Mouse (Mus musculus) bone marrow, adult 2 months (tissue): ENCODE data around the gene Bco1.

ENCODE experiments used
- CTCF ChIP-seq: fragments of 200-500 bp; IDR thresholded peaks from 2 replicates; pipeline ENCODE4 v1.5.1; 2011; ENCODE audit warnings: low read length, control low read depth; ENCODE audit not compliant: control insufficient read depth, insufficient read depth
- POLR2A ChIP-seq: fragments of 200-500 bp; IDR thresholded peaks from 2 replicates; pipeline ENCODE4 v1.6.1; 2011; ENCODE audit warnings: low read depth, mild to moderate bottlenecking, control low read depth, low read length, borderline replicate concordance; ENCODE audit not compliant: control insufficient read depth

DNA sequence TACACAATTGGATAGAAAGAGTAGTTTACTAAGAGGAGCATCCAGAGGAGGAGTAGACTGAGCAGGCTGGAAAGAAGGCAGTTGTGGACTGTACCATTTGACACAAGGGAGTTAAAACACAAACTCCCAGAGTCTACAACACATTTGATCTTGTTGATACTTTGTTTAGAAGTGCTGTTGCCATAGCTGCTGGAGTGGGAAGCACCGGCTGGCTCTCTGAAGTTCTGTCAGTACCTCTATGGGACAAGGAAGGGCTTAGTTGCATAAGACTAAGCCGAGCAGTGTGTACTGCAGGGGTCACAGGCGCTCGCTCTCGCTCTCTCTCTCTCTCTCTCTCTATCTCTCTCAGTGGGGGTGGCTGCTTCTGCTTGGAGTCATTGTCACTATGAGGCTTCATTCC is 78.9 kb downstream of the Bco1 start:
- TF ChIP-seq POLR2A (no peak), CTCF (no peak)
